ENCODE assay signal across 8 mouse cellular contexts in the genomic region with DNA sequence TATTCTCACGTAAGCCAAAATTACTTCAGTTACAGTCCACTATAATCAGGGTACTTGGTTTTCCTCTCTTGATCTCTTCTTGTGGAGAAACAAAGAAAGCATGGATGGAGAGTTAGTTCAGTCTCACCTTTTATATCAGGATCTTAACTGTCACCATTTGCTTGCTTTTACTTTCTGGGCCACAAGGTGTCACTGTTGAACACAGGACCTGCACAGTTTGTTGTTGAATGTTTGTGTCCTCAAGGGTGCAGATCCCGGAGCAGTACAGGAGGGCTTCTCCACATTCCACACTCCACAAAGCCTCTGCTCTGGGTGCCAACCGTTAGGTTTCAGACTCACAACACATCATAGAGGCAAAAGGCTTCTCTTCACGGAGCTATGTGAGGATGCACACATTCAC.
DNase-seq lines count a peak whose midpoint lies in the region; ATAC-seq lines count a peak whose summit lies in the region.

No protein-coding gene starts in this region.

- H3K27ac ChIP-seq in heart, embryonic 12.5 days (ENCODE audit: poor library complexity, severe bottlenecking) = no peak overlapping the region

- intact Hi-C loops in heart, postnatal 10 days (cut with DNase I) = no loop called here

- peaks cover 4% of the 10 kb centered on the region for H3K9me3 ChIP-seq in heart, embryonic 12.5 days (replicated peaks)

- 68% methylated on average over 4 of the region's 4 CpGs for WGBS in heart, embryonic 12.5 days

- DNase-seq in heart, postnatal 10 days = peak; percentile 13 to 42
- peak; percentile 8 for DNase-seq in right cerebral cortex, postnatal 14 days
- DNase-seq in right cerebral cortex, adult 18-20 months = no peak
- DNase-seq in c-Kit-positive CD71-positive TER-119-positive erythroid progenitor cells, embryonic 14.5 days (ENCODE audit: low spot score) = peak; percentile 6
- DNase-seq in retina, postnatal 7 days (ENCODE audit: low read depth, low spot score) = peak; percentile 29
- no peak for DNase-seq in natural killer cell, adult 2 months (ENCODE audit: low spot score in 2 of 2)

- no peak overlapping the region for H3K4me2 ChIP-seq in heart, embryonic 12.5 days

- no peaks in the 10 kb centered on the region for H3K27me3 ChIP-seq in heart, embryonic 12.5 days (replicated peaks)

- peaks cover under 1% of the 10 kb centered on the region; the same call in 1 of the 2 replicates for H3K4me1 ChIP-seq in heart, embryonic 12.5 days (replicated peaks)

- H3K4me3 ChIP-seq in heart, embryonic 12.5 days = no peak overlapping the region

- no peaks in the 10 kb centered on the region for H3K36me3 ChIP-seq in heart, embryonic 12.5 days

- H3K9ac ChIP-seq in heart, embryonic 12.5 days = no peak overlapping the region

- ATAC-seq in heart, embryonic 12.5 days (ENCODE audit: insufficient number of reproducible peaks, low FRiP score) = no peak
- no peak for ATAC-seq in activated CD4-positive, CD25-positive, alpha-beta regulatory T cell, adult 4 months

Comparison
In these comparisons a context has a peak if more than half of its experiments do, and no peak if none do; other contexts are left out.
1. DNase-seq: peak in heart, postnatal 10 days (2 of 2), right cerebral cortex, postnatal 14 days (single experiment), c-Kit-positive CD71-positive TER-119-positive erythroid progenitor cells, embryonic 14.5 days (single experiment) and retina, postnatal 7 days (single experiment); none in right cerebral cortex, adult 18-20 months (single experiment) and natural killer cell, adult 2 months (0 of 2).